In the genomic region with DNA sequence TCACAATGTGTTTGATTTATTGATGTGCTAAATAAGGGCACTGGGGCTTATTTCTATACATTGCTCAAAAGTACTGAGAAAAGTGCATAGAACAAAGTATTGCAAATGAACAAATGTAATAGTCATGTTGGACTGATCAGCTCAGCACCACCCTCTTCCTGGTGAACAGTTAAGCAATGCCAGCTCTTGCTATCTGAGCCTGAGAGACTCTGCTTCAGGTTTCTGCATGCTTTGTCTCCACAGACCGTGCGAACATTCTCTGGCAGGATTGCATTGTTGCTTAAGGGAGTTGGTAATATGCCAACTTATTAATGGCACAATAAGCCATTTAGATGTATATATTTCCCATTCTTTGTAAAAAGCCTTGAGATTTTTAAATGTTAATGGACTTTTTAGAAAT, we compare ENCODE assay signal across 24 mouse cellular contexts.
DNase-seq lines count a peak whose midpoint lies in the region; ATAC-seq and TF ChIP-seq lines count a peak whose summit lies in the region.
"Had no signal": no experiment of that assay in that cellular context is flagged by ENCODE, and none has a peak within 500 bp of the region (broad histone marks: within the 10 kb centered on the region; RNA-seq: fewer than 3 reads in every experiment).

No protein-coding gene starts in this region.

- no peak for TF ChIP-seq CTCF in gastrocnemius, adult 2 months (IDR thresholded peaks at IDR 0.05)

- no peak overlapping the region for H3K27ac ChIP-seq in hindbrain, embryonic 14.5 days
- H3K27ac ChIP-seq in hindbrain, embryonic 12.5 days, result no peak overlapping the region
- H3K27ac ChIP-seq in lung, embryonic 15.5 days, result no peak overlapping the region
- no peak overlapping the region for H3K27ac ChIP-seq in gastrocnemius, adult 2 months
- H3K27ac ChIP-seq: forebrain, embryonic 15.5 days; heart, embryonic 13.5 days; kidney, embryonic 15.5 days; limb, embryonic 12.5 days; liver, embryonic 13.5 days; midbrain, embryonic 12.5 days had no signal

- no peak overlapping the region for H3K9ac ChIP-seq in hindbrain, embryonic 14.5 days
- H3K9ac ChIP-seq in hindbrain, embryonic 12.5 days, result no peak overlapping the region
- no peak overlapping the region for H3K9ac ChIP-seq in lung, embryonic 15.5 days
- H3K9ac ChIP-seq: forebrain, embryonic 15.5 days; heart, embryonic 13.5 days; kidney, embryonic 15.5 days; limb, embryonic 12.5 days; liver, embryonic 13.5 days; midbrain, embryonic 12.5 days had no signal

- H3K4me2 ChIP-seq in hindbrain, embryonic 14.5 days (replicated peaks), result no peak overlapping the region
- H3K4me2 ChIP-seq in hindbrain, embryonic 12.5 days (replicated peaks), result no peak overlapping the region
- H3K4me2 ChIP-seq in lung, embryonic 15.5 days, result no peak overlapping the region
- H3K4me2 ChIP-seq: forebrain, embryonic 15.5 days; heart, embryonic 13.5 days; kidney, embryonic 15.5 days; limb, embryonic 12.5 days; liver, embryonic 13.5 days; midbrain, embryonic 12.5 days had no signal

- no peaks in the 10 kb centered on the region for H3K27me3 ChIP-seq in hindbrain, embryonic 14.5 days (ENCODE audit: control insufficient read depth, insufficient read depth, low read length)
- no peaks in the 10 kb centered on the region for H3K27me3 ChIP-seq in hindbrain, embryonic 12.5 days
- H3K27me3 ChIP-seq in lung, embryonic 15.5 days, result no peaks in the 10 kb centered on the region
- H3K27me3 ChIP-seq: forebrain, embryonic 15.5 days; heart, embryonic 13.5 days; kidney, embryonic 15.5 days; limb, embryonic 12.5 days; liver, embryonic 13.5 days; midbrain, embryonic 12.5 days; Patski had no signal

- no peaks in the 10 kb centered on the region for H3K4me1 ChIP-seq in hindbrain, embryonic 14.5 days (replicated peaks; ENCODE audit: control insufficient read depth, insufficient read depth, low read length)
- no peaks in the 10 kb centered on the region for H3K4me1 ChIP-seq in hindbrain, embryonic 12.5 days
- H3K4me1 ChIP-seq in lung, embryonic 15.5 days, result no peaks in the 10 kb centered on the region
- H3K4me1 ChIP-seq: heart, embryonic 13.5 days; kidney, embryonic 15.5 days; limb, embryonic 12.5 days; liver, embryonic 13.5 days; midbrain, embryonic 12.5 days had no signal

- intact Hi-C loops in gastrocnemius, adult 2 months (cut with DNase I), result no loop called here

- H3K9me3 ChIP-seq in hindbrain, embryonic 14.5 days (ENCODE audit: control insufficient read depth, low read length), result no peaks in the 10 kb centered on the region
- no peaks in the 10 kb centered on the region for H3K9me3 ChIP-seq in hindbrain, embryonic 12.5 days (replicated peaks)
- H3K9me3 ChIP-seq in lung, embryonic 15.5 days, result no peaks in the 10 kb centered on the region
- H3K9me3 ChIP-seq: forebrain, embryonic 15.5 days; heart, embryonic 13.5 days; kidney, embryonic 15.5 days; limb, embryonic 12.5 days; liver, embryonic 13.5 days; midbrain, embryonic 12.5 days had no signal

- no peak for ATAC-seq in hindbrain, embryonic 14.5 days (ENCODE audit: low FRiP score)
- no peak for ATAC-seq in hindbrain, embryonic 12.5 days (ENCODE audit: low FRiP score)
- ATAC-seq in lung, embryonic 15.5 days (ENCODE audit: borderline replicate concordance, extremely low read depth, low FRiP score, low TSS enrichment), result peak; percentile 46; the same call in 1 of the 2 replicates
- ATAC-seq: forebrain, embryonic 15.5 days; inflammation-experienced regulatory T-cells, adult 6 months; Patski had no signal

- no peak overlapping the region for H3K4me3 ChIP-seq in hindbrain, embryonic 14.5 days (replicated peaks; ENCODE audit: low read length)
- no peak overlapping the region for H3K4me3 ChIP-seq in hindbrain, embryonic 12.5 days
- H3K4me3 ChIP-seq in lung, embryonic 15.5 days, result no peak overlapping the region
- H3K4me3 ChIP-seq in gastrocnemius, adult 2 months, result no peak overlapping the region
- H3K4me3 ChIP-seq: forebrain, embryonic 15.5 days; heart, embryonic 13.5 days; kidney, embryonic 15.5 days; limb, embryonic 12.5 days; liver, embryonic 13.5 days; midbrain, embryonic 12.5 days had no signal

- no peaks in the 10 kb centered on the region for H3K36me3 ChIP-seq in hindbrain, embryonic 14.5 days (replicated peaks; ENCODE audit: control insufficient read depth, insufficient read depth)
- H3K36me3 ChIP-seq in hindbrain, embryonic 12.5 days, result no peaks in the 10 kb centered on the region
- H3K36me3 ChIP-seq in lung, embryonic 15.5 days, result no peaks in the 10 kb centered on the region
- H3K36me3 ChIP-seq: forebrain, embryonic 15.5 days; heart, embryonic 13.5 days; kidney, embryonic 15.5 days; limb, embryonic 12.5 days; liver, embryonic 13.5 days; midbrain, embryonic 12.5 days had no signal

- DNase-seq in hindbrain, embryonic 14.5 days (ENCODE audit: low spot score), result peak; percentile 26
- DNase-seq in lung, postnatal 4 days, result no peak
- peak; percentile 5 for DNase-seq in adipocyte (ENCODE audit: low spot score)
- peak; percentile 62 for DNase-seq in fat pad, adult 2 months (ENCODE audit: extremely low read depth, low read depth, low spot score)
- DNase-seq in gastrocnemius, adult 2 months, result no peak
- DNase-seq: adrenal gland, postnatal 14 days; cerebellum, adult 11-12 months; cerebellum, adult 9-11 months; heart, postnatal 10 days; kidney, adult 11 months; kidney, postnatal 25 days; liver, embryonic 13.5 days; lung, adult 18-20 months; thymus, adult 2 months; thymus, postnatal 36 days had no signal

- 44% methylated on average over 2 of the region's 2 CpGs for WGBS in hindbrain, embryonic 14.5 days
- WGBS in hindbrain, embryonic 12.5 days, result 72% methylated on average over 2 of the region's 2 CpGs
- 56% methylated on average over 2 of the region's 2 CpGs for WGBS in lung, embryonic 15.5 days

Comparison
In these comparisons a context has a peak if more than half of its experiments do, and no peak if none do; other contexts are left out.
1. DNase-seq: peak in hindbrain, embryonic 14.5 days (single experiment), adipocyte (single experiment) and fat pad, adult 2 months (single experiment); none in lung, postnatal 4 days (0 of 2) and gastrocnemius, adult 2 months (single experiment).